Mouse (Mus musculus) brown adipose tissue, adult 24 weeks (tissue): ENCODE results near the gene Smpd3. TPM values are rescaled to one million over a fixed set of nuclear protein-coding genes. Genes with fewer than 3 reads are reported as not detected.

ENCODE experiments used
- H3K27ac ChIP-seq: fragments of 200-500 bp; replicated peaks from 2 replicates; pipeline ENCODE4 v1.5.1; 2012; ENCODE audit warnings: low read depth, mild to moderate bottlenecking, low read length
- H3K4me1 ChIP-seq: fragments of 200-500 bp; 2 replicates; pipeline ENCODE4 v1.6.1; 2012; ENCODE audit warnings: low read length, mixed read lengths; ENCODE audit not compliant: control insufficient read depth, insufficient read depth, insufficient read length
- H3K4me3 ChIP-seq: fragments of 200-500 bp; 2 replicates; pipeline ENCODE4 v1.5.1; 2012; ENCODE audit warnings: low read depth, mild to moderate bottlenecking, low read length, moderate library complexity; ENCODE audit not compliant: insufficient read depth
- polyA plus RNA-seq: library from polyadenylated mRNA; stranded (reverse); fragments of >200 nt; gene quantifications from 2 replicates; pipeline ENCODE4 v1.2.4, GENCODE M21; 2012; ENCODE audit not compliant: missing spikeins, insufficient read depth, insufficient read length

Gene Smpd3
- polyA plus RNA-seq, 1 experiment, result 0.95 TPM

GRCm38 (mm10) chr8:106288732-106289131 lies 49.1 kb downstream of the Smpd3 start:
- no peaks in the 10 kb centered on the region for H3K4me1 ChIP-seq
- no peak overlapping the region for H3K4me3 ChIP-seq

GRCm38 (mm10) chr8:106287445-106287844 lies 50.3 kb downstream of the Smpd3 start:
- no peak overlapping the region for H3K27ac ChIP-seq
- no peaks in the 10 kb centered on the region for H3K4me1 ChIP-seq
- H3K4me3 ChIP-seq, result no peak overlapping the region

More at GRCm38 (mm10) chr8:106288732-106289131, 49.1 kb downstream of the Smpd3 start:
- no peak overlapping the region for H3K27ac ChIP-seq

DNA sequence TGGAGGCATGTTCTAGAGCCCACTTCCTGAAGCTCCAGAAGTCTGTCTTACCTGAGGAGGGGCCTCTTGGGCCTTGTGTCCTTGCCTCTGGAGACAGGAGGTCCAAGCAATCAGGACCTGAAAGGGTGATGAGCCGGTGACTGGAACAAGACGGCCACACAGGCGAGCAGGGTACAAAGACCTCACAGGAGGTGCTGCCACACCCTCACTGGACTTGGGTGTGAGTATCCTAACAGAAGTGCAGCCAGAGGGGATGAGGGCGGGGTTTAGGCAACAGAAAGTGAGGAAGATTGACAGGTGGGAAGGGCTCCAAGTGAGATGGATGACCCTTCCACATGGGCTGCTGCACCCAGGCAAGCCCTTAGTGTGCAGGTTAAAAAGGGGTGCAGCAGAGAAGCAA lies 56.9 kb downstream of the Smpd3 start:
- H3K4me3 ChIP-seq, result no peak overlapping the region
- no peaks in the 10 kb centered on the region for H3K4me1 ChIP-seq
- H3K27ac ChIP-seq, result no peak overlapping the region

- Histone ChIP-seq H3K4me3 (no peak overlapping the region), H3K4me1 (no peaks in the 10 kb centered on the region), H3K27ac (no peak overlapping the region)
Measured at GRCm38 (mm10) chr8:106280154-106280553, 57.6 kb downstream of the Smpd3 start.

GRCm38 (mm10) chr8:106278367-106279042 lies 59.3 kb downstream of the Smpd3 start:
- no peaks in the 10 kb centered on the region for H3K4me1 ChIP-seq
- H3K27ac ChIP-seq, result no peak overlapping the region
- no peak overlapping the region for H3K4me3 ChIP-seq

DNA sequence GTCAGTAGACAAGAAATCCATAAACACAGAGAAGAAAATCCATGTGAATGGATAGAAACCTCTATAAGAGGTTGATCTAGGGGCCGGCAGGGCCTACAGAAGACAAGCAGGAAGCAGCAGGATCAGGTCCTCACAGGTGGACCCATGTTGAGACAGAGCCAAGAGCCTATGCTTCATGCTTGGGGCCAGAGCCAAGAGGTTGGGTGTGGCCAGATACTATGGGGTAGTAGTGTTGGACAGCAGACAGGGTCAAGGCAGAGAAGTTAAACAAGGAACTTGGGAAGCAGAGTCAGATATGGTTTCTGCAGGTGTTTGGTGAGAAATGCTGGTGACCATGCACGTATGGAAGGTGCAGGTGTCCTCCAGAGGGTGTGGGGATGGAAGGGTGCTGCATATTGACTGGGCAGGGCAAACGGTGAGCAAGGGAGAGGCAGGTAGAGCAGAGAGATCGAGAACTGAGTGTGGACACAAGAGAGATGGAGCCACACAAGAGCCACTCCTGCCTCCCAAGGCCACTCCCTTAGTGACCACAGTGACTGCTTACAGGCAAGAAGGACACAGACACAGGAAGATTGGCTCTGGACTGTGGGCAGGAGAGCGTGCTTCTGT lies 61.0 kb downstream of the Smpd3 start:
- no peaks in the 10 kb centered on the region for H3K4me1 ChIP-seq
- H3K27ac ChIP-seq, result no peak overlapping the region
- H3K4me3 ChIP-seq, result no peak overlapping the region

- Histone ChIP-seq H3K27ac (no peak overlapping the region), H3K4me3 (no peak overlapping the region), H3K4me1 (no peaks in the 10 kb centered on the region)
Measured at GRCm38 (mm10) chr8:106273468-106273867, 64.3 kb downstream of the Smpd3 start.

DNA sequence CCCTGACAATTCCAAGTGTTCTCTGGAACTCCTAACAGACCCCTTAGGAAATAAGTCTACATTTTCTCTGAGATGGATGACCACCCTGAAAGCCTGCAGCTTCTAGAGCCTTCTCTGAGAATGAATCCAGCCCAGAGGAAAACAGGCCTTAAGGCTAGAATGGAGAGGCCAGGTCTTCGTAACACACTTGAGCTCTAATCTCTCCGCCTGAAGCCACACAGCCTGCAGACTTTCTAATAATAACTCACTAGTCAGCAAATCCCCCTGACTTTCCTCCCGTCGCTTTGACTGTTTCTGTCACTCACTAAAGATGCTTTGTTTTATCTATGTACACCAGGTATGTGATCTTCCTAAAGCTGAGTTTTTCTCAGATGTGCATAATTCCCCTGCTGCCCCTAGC lies 66.4 kb downstream of the Smpd3 start:
- no peak overlapping the region for H3K27ac ChIP-seq
- H3K4me3 ChIP-seq, result no peak overlapping the region
- no peaks in the 10 kb centered on the region for H3K4me1 ChIP-seq

DNA sequence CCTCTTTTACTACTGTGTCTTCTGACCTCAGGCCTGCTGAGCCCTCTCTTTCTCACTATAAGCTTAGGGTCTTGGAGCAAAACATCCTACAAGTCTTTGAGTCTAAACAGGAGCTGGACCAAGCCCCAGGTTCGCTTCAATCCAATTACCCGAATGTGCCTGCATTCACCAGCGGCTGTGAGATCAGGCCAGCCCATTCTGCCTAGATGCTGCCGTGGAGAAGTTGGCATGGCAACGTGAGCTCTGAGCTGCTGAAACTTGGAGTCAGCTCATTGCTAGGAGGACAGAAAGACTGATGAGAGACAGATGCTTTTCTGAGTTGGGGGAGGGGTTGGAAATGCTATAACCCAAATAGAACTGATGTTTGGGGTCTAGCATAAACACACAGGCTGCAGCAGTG lies 67.0 kb downstream of the Smpd3 start:
- no peaks in the 10 kb centered on the region for H3K4me1 ChIP-seq
- H3K27ac ChIP-seq, result no peak overlapping the region
- no peak overlapping the region for H3K4me3 ChIP-seq

DNA sequence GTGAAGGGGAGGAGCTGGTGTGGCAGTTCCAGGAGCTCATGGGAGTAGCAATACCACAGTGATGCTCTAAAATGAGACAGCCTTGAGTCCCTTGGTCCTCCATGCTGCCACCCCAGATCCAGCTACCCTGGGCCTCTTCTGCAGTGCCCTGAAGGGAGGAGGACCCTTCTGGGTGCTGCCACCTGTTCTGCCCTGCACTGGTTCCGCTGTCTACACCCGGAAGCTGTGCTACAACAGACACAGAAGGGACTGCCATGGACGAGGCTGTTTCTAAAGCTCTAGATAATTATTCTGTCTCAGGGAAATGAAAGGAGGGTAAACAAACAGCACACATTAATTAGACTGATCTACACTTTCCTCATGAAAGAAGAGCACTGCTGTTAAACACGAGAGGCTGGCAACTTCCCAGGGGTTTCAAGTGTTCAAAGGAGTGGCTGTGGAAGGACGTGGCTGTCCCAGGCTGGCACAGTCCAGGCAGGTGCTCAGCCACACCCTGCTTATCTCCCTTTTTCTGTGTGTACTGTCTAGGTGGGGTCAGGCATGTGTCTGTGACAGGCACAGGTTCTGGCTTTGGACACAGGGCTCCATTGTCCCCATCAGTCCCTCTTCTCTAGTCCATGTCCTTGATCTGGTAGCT lies 69.0 kb downstream of the Smpd3 start:
- Histone ChIP-seq H3K4me3 (no peak overlapping the region), H3K4me1 (no peaks in the 10 kb centered on the region), H3K27ac (no peak overlapping the region)

GRCm38 (mm10) chr8:106265398-106265797 lies 72.4 kb downstream of the Smpd3 start:
- Histone ChIP-seq H3K4me3 (no peak overlapping the region), H3K27ac (no peak overlapping the region), H3K4me1 (no peaks in the 10 kb centered on the region)

GRCm38 (mm10) chr8:106263928-106264327 lies 73.9 kb downstream of the Smpd3 start:
- Histone ChIP-seq H3K4me1 (no peaks in the 10 kb centered on the region), H3K27ac (no peak overlapping the region), H3K4me3 (no peak overlapping the region)

DNA sequence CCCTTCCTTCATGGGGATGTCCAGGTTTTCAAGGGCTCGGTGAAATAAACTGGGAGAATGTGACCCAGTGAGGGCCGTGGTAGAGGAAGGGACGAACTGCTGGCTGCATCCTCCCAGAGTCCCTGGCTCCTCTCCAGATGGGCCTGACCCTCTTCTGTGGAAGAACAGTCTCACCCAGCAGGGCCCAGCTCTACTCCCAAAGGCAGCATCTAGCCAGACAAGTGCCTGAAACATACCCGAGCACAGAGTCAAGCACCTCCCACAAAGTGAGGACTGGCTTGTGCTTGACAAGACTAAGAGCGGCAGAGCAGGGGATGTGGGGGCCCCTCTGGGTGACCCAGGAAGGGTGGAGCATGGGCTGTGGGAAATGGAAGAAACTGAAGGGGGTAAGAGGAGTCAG lies 75.4 kb downstream of the Smpd3 start:
- Histone ChIP-seq H3K27ac (no peak overlapping the region), H3K4me3 (no peak overlapping the region), H3K4me1 (no peaks in the 10 kb centered on the region)

- Histone ChIP-seq H3K4me3 (no peak overlapping the region), H3K4me1 (no peaks in the 10 kb centered on the region), H3K27ac (no peak overlapping the region)
Measured at GRCm38 (mm10) chr8:106260894-106261293, 76.9 kb downstream of the Smpd3 start.

DNA sequence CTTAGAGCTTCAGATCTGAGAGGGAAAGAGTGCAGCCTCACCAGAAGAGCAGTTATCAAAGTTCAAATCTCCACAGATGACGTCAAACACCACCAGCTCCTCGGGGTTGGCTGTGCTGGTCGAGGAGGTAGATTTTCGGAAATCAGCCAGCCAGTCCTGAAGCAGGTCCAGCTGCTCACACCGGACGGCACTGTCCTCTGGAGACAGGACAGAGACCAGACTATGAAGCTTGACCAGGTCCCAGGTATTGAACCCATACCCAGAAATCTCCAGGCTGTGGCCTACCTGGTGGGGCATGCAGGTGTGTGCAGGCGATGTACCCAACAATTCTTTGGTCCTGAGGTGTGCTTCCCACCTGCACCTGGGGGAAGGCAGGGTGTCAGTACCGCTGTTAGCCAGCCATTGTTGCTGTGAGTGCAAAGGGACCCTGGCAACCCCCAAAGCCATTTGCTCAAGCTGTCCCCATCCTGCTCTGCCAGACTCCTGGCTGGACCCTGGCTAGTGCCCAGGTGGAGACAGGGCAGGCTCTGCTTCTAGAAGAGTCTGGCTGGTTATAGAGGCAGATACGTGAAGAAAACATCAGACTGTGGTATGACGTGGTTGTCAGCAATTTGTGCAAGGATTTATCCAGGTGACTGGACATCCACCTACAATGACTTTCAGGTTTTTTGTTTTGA lies 78.1 kb downstream of the Smpd3 start:
- Histone ChIP-seq H3K4me3 (no peak overlapping the region), H3K4me1 (no peaks in the 10 kb centered on the region), H3K27ac (no peak overlapping the region)
